Mouse (Mus musculus) frontal cortex, adult (tissue): ENCODE data around the gene Nanos2.

Experiments used
- ATAC-seq: cut with Nextera tagmentation; 2 replicates; pipeline ENCODE4 v1.9.2; 2017; ENCODE audit warnings: mild to moderate bottlenecking, moderate library complexity, mixed read lengths; ENCODE audit not compliant: low TSS enrichment

Gene Nanos2

DNA sequence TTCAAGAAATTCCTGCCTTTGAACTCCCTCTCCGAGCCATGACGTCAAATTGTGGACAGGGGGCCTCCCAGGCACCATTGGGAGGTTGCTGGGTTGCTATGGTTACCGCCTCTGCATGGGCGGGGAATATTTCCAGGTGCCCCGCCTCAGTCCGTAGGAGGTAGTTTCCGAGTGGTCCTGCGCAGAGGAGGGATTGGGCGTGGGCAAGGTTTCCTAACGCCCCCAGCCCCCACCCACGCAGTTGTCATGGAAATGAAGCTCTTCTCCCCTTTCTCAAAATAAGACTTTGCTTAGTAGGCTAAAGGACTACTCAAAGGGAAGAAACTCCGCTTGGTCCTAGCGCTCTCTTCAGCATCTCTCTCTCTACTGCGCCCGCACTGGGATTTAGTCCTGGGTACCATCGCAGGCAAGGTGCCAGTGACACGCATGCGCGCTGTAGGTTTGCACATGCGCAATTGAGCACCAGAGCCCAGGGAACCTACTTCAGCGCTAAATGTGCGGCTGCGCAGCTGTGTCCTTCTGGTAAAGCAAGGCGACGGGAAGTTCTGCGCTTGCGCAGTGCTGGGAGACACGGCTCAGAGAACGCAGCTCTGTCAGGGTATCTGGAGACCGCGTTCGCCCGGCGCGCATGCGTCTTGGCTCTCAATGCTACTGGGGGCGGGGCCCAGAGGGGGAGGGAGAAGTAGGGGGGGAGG lies 3.5 kb downstream of the Nanos2 start, which contains the start of gene Mypop:
Gene Mypop, plus strand, starts transcription at position 645 of the 695 bp plus-strand sequence.
- peak; percentile 84 for ATAC-seq

GRCm38 (mm10) chr7:18991660-18992293 lies 4.6 kb downstream of the Nanos2 start:
- peak; percentile 5; the same call in 1 of the 2 replicates for ATAC-seq

DNA sequence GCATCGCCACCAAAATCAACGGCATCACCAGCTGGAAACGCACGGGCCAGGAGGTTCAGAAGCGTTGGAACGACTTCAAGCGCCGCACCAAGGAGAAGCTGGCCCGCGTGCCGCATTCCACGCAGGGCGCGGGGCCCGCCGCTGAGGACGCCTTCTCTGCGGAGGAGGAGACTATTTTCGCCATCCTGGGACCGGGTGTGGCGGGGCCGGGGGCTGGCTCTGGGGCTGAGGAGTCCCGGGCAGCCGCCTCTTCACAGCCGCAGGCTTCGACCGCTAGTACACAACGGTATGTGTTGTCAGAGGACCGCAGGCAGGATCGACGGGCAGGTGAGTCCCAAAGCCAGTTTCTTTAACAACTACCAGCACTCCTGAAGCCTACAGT lies 5.1 kb downstream of the Nanos2 start:
- no peak for ATAC-seq

- no peak for ATAC-seq
Observed at GRCm38 (mm10) chr7:18993036-18993435, 5.8 kb downstream of the Nanos2 start.

- no peak for ATAC-seq
Observed at GRCm38 (mm10) chr7:18998835-18999234, 11.6 kb downstream of the Nanos2 start.

DNA sequence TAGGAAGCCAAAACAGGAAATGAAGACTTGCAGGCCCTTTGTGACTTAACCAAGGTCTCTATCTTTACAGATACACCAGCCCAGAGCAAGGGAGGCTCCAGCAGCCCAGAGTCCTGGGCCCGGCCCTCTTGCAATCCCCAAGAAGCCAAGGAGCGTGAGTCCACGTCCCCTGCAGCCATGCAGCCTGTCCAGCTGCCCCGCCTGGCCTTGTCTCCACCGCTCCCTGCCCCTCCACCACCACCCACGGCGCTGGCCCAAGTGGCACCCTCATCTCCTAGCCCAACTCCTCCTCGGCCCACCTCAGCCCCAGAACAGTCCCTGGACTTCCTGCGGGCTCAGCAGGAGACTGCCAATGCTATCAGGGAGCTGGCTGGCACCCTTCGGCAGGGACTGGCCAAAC lies 13.2 kb downstream of the Nanos2 start:
- no peak for ATAC-seq

DNA sequence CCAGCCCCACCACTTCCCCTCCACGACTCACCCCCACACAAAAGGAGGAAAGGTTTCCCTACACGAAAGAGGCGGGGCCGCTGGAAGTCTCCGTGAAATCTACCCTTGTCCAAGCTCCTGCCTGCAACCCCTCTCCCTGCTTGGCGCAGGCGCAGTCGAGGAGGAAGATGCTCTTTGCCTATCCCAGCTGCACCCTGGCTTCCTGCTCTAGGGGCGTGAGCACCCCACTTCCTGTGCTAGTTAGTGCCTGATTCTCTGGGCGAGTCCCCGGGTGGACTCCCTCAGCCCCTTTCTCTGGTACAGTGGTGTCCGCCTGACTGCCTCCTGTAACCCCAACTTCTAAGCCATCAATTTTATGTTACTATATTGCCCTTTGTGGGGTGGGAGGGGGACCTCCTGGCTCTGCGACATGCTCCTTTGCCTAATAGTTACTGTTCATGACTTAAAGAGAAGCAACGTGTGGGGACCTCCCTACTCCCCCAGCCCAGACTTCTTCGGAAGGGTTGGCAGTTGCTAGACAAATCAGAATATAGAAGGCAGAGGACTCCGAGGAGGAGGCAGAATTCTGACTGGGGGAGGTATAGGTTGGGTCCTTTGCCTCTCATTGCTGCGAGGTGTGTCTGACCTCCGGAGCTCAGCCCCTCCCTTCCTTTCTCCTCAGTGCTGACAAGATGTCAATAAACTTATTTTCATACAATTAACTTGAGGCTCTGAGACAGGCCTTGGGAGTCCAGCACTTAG lies 14.0 kb downstream of the Nanos2 start:
- no peak for ATAC-seq

DNA sequence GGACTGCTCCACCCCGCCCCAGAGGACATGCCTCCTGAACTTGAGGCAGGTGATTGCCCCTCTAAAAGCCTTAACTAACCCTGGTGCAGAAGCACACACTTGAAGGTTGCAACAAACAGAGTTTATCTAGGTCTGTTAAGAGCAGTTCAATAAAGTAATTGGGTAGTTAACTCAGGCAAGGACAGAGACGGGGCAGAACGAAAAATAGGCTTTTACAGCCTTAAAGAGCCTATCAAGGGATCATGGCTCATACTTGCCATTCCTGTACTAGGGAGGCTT lies 14.5 kb downstream of the Nanos2 start:
- ATAC-seq, result no peak

DNA sequence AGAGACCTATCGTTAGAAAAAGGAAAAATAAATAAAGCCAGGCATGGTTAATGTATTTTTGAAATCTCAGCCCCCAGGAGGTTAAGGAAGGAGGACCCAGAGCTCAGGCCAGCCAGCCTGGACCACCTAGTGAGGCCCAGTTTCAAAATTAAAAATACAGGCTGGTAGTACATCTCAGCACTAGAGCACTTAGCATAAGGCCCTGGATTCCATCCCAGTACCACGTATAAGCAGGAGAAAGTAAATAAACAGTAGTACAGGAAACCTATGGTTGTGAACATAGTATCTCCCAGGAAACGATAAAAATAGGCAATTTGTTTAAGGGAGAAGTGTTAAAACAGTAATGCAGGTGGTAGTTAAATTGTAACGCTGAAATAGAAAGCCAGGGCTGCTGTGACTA lies 14.9 kb downstream of the Nanos2 start:
- ATAC-seq, result no peak

GRCm38 (mm10) chr7:19002848-19003498 lies 15.8 kb downstream of the Nanos2 start:
- ATAC-seq, result peak; percentile 60

GRCm38 (mm10) chr7:19003902-19004630 lies 16.9 kb downstream of the Nanos2 start, which contains the start of gene Irf2bp1:
Irf2bp1 (plus strand) TSS chr7:19004044.
- ATAC-seq, result peak; percentile 55

- ATAC-seq, result no peak
Observed at GRCm38 (mm10) chr7:19004631-19005079, 17.5 kb downstream of the Nanos2 start.

GRCm38 (mm10) chr7:19005417-19006121 lies 18.4 kb downstream of the Nanos2 start:
- ATAC-seq, result no peak

GRCm38 (mm10) chr7:19006476-19006875 lies 19.3 kb downstream of the Nanos2 start:
- no peak for ATAC-seq

DNA sequence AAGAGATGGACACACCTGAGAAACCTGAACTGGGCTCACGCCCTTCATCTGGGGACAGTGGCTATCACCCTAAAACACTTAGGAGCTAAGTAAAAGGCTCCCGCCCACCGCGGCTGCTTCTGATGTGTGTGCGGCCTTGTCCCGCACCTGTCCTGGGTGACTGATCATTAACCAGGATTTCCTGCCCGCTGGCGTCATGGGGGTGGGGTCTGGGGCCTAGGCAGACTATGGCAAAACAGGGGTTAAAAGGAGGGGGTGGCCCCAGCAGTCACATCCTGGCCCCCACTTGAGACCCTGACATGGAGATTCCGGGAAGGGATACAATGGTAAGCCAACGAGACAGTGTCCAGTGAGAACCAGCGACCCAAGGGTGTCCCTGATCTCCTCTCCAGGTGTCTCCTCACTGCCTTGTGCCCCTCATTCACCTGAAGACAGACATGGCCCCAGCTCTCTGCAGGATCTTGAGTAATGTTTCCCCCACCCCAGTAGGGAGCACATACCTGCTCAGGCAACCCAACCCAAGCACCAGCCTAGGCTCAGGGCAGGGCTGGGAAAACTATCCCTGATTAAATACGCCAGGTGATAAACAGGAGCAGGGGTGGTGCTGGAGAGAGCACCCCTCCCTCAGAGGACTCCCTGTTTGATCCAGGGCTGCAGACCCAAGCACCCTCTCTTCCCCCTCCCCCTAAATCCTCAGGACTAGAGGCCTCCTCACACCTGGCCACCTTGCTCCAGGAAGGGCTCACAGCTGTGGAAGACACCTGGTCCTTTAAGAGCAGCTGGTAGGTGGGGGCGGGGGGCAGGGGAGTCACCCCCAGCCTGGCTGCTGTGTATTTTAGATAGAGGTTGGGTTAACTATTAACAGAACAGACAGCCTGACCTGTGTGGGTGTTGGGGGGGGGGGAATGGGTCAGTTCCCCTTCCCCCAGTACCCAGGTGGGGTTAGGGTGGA lies 20.1 kb downstream of the Nanos2 start:
- ATAC-seq, result no peak

DNA sequence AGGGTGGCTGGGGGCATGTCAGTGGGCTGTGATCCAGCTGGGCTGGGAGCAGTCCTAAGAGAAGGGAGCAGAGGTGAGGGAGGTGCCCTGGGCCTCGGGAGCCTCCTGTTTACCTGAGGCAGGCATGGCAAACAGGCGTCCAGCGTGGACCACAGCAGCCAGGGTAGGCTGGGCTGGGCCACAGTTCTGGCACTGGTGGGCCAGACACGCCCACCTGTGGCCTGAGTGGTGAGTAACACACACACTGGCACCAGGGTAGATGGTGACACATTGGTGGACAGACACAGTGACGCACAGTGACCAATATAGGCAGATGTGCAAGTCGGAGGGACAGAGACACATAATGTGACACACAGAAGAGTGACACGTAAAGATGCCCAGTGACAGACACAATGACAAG lies 23.4 kb downstream of the Nanos2 start:
- no peak for ATAC-seq

GRCm38 (mm10) chr7:19012025-19012621 lies 24.9 kb downstream of the Nanos2 start:
- no peak for ATAC-seq

DNA sequence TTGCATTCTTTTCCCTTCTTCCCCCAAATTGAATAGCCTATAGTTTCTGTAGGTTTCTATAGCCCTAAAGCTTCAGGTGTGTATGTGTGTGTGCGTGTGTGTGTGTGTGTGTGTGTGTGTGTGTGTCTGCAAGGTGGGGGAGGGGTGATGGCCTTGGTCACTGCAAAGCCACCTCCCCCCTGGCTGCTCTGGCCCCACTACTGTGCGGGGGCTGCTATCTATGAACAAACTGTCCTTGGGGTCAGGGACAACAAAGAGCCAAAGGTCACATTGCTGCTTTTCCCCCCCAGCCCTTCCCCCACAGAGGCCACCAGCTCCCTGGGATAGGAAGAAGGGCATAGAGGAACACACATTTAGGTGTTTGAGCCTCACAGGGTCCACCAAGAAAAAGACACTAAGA lies 25.7 kb downstream of the Nanos2 start:
- no peak for ATAC-seq

- ATAC-seq, result no peak
Observed at GRCm38 (mm10) chr7:19014452-19014851, 27.3 kb downstream of the Nanos2 start.
